Mouse (Mus musculus) left cerebral cortex, postnatal 25 days (tissue): Measurements from ENCODE around the gene Arhgef10l. TPM values are rescaled to one million over a fixed set of nuclear protein-coding genes. Genes with fewer than 3 reads are reported as not detected.

Source experiments
- DNase-seq, 2 experiments: peaks; one replicate each; pipeline ENCODE4 v3.0.0; 2022; ENCODE audit warnings: low spot score in 2 of 2, mixed read lengths in 1 of 2
- intact Hi-C: fragments of 180-260 bp; cut with DNase I; formaldehyde crosslinking; loops from one replicate; pipeline ENCODE4 v1.15.1; 2025
- microRNA-seq, 2 experiments: library from miRNA; unstranded; fragments of <30 nt; microRNA quantifications; one replicate each; pipeline ENCODE4 v1.2.0; 2022
- total RNA-seq, 2 experiments: library from RNA; stranded (reverse); gene quantifications; 2 replicates each; pipeline ENCODE4 v1.2.3; 2021

The Arhgef10l gene
- total RNA-seq, 2 experiments from 2014 or later = 53.2 to 57.9 TPM

GRCm38 (mm10) chr4:140507172-140507714 is 158.6 kb downstream of the Arhgef10l start:
- no peak for DNase-seq
- intact Hi-C loops = no loop called here

- intact Hi-C loops = no loop called here
These were observed 160.2 kb downstream of the Arhgef10l start for GRCm38 (mm10) chr4:140505608-140506002.

GRCm38 (mm10) chr4:140504921-140505607 is 160.7 kb downstream of the Arhgef10l start:
- DNase-seq = no peak
- intact Hi-C loops = no loop called here

More at GRCm38 (mm10) chr4:140505608-140506002, 160.2 kb downstream of the Arhgef10l start:
- no peak for DNase-seq

- peak in 1 of 2 experiments; percentile 55 for DNase-seq
- intact Hi-C loops = no loop called here
These were observed 161.5 kb downstream of the Arhgef10l start for GRCm38 (mm10) chr4:140504067-140504913.

GRCm38 (mm10) chr4:140500766-140501165 is 165.0 kb downstream of the Arhgef10l start:
- no peak for DNase-seq
- intact Hi-C loops = no loop called here

GRCm38 (mm10) chr4:140499571-140499970 is 166.2 kb downstream of the Arhgef10l start:
- DNase-seq = no peak
- intact Hi-C loops = no loop called here

GRCm38 (mm10) chr4:140497169-140497568 is 168.6 kb downstream of the Arhgef10l start:
- intact Hi-C loops = no loop called here
- no peak for DNase-seq

GRCm38 (mm10) chr4:140491555-140491954 is 174.3 kb downstream of the Arhgef10l start:
- intact Hi-C loops = loop anchor here (5.0 kb wide), 1 partner anchor 239 kb away; no protein-coding TSS in a partner anchor
- DNase-seq = peak in 1 of 2 experiments; percentile 43

- intact Hi-C loops = no loop called here
- DNase-seq = no peak
These were observed 180.4 kb downstream of the Arhgef10l start for GRCm38 (mm10) chr4:140485442-140485841.

GRCm38 (mm10) chr4:140483134-140483533 is 182.7 kb downstream of the Arhgef10l start:
- no peak for DNase-seq
- intact Hi-C loops = no loop called here

- intact Hi-C loops = no loop called here
- no peak for DNase-seq
These were observed 185.3 kb downstream of the Arhgef10l start for GRCm38 (mm10) chr4:140480369-140481067.

- intact Hi-C loops = no loop called here
- DNase-seq = no peak
These were observed 190.6 kb downstream of the Arhgef10l start for GRCm38 (mm10) chr4:140475194-140475593.

GRCm38 (mm10) chr4:140469760-140470452 is 195.9 kb downstream of the Arhgef10l start:
- DNase-seq = peak; percentile 56 to 84
- intact Hi-C loops = no loop called here

- intact Hi-C loops = no loop called here
These were observed 198.5 kb downstream of the Arhgef10l start for GRCm38 (mm10) chr4:140467254-140467791.

More at GRCm38 (mm10) chr4:140467254-140467791, 198.5 kb downstream of the Arhgef10l start:
- DNase-seq = no peak

Small RNA genes within 50 kb of the gene (microRNA-seq; reads per million reads assigned to microRNA genes)
- 0 reads per million in 2 experiments for gene Gm23045

Other genes starting within 250 kb of the Arhgef10l start
- 10 to 100 TPM; 80.4 to 84.3 TPM for gene Rcc2, start 34.5 kb upstream of the Arhgef10l start, total RNA-seq
- gene Padi6, start 76.6 kb upstream of the Arhgef10l start, total RNA-seq = under 1 TPM; 0.32 to 0.44 TPM
- not detected for gene Padi4, start 108.2 kb upstream of the Arhgef10l start, total RNA-seq
- not detected for gene Padi3, start 144.6 kb upstream of the Arhgef10l start, total RNA-seq
- not detected for gene Padi1, start 179.8 kb upstream of the Arhgef10l start, total RNA-seq
- 10 to 100 TPM in 1 of 2 experiments, 1 to 10 TPM in 1; 9.5 to 12.1 TPM for gene Padi2, start 240.3 kb upstream of the Arhgef10l start, total RNA-seq